ENCODE assay signal across 8 mouse cellular contexts in the genomic region with DNA sequence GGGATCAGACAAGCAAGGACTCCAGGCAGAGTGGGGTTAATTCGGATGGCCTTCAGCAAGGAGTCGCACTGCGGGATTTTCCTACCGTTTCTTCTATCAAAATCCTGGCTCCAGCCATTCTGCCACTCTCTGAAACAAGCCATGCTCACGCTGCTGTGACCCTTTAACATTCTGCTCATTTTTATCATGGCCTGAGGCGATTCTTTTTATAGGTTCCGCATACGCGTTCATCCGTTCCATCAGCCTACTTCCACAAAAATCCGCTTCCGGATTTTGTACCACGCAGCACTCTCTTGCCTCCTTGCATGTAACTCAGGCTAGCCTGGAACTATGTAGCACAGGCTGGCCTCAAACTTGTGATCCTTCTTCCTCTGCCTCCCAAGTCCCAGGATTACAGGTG. TPM values are rescaled to one million over a fixed set of nuclear protein-coding genes. Genes with fewer than 3 reads are reported as not detected.
DNase-seq lines count a peak whose midpoint lies in the region; ATAC-seq and TF ChIP-seq lines count a peak whose summit lies in the region.

No protein-coding gene starts in this region.

- ATAC-seq in forebrain, embryonic 16.5 days: peak; percentile 9; the same call in 1 of the 2 replicates
- no peak for ATAC-seq in liver, embryonic 16.5 days (ENCODE audit: low read depth)

- 2% methylated on average over 13 of the region's 13 CpGs for WGBS in forebrain, embryonic 16.5 days
- 4% methylated on average over 13 of the region's 13 CpGs for WGBS in liver, embryonic 16.5 days (ENCODE audit: insufficient replicate concordance)
- 1% methylated on average over 13 of the region's 13 CpGs for WGBS in olfactory bulb, adult 2 months

- H3K9ac ChIP-seq in forebrain, embryonic 16.5 days (replicated peaks; ENCODE audit: low read depth, low read length): peak overlapping the region; percentile 64
- H3K9ac ChIP-seq in liver, embryonic 16.5 days (ENCODE audit: low read depth, low read length): peak overlapping the region; percentile 35; the same call in 1 of the 2 replicates

- H3K36me3 ChIP-seq in forebrain, embryonic 16.5 days (ENCODE audit: control insufficient read depth, insufficient read depth): no peaks in the 10 kb centered on the region
- H3K36me3 ChIP-seq in liver, embryonic 16.5 days (ENCODE audit: control insufficient read depth, insufficient read depth): no peaks in the 10 kb centered on the region

- H3K4me1 ChIP-seq in forebrain, embryonic 16.5 days (replicated peaks; ENCODE audit: control insufficient read depth, insufficient read depth, low read length): peaks cover 12% of the 10 kb centered on the region
- H3K4me1 ChIP-seq in liver, embryonic 16.5 days (ENCODE audit: control insufficient read depth, low read depth, low read length): peaks cover 3% of the 10 kb centered on the region
- H3K4me1 ChIP-seq in olfactory bulb, adult 2 months (ENCODE audit: control insufficient read depth, insufficient read depth, low read length): peaks cover 8% of the 10 kb centered on the region

- peak overlapping the region; percentile 100 for H3K27ac ChIP-seq in layer of hippocampus, adult 2 months
- H3K27ac ChIP-seq in forebrain, embryonic 16.5 days (ENCODE audit: low read length): peak overlapping the region; percentile 76
- H3K27ac ChIP-seq in liver, embryonic 16.5 days (ENCODE audit: low read length): 0 out of 2 replicates have a peak overlapping the region, but pooled peaks have one; percentile 31
- peak overlapping the region; percentile 90 for H3K27ac ChIP-seq in olfactory bulb, adult 2 months (ENCODE audit: insufficient read depth, low read depth, low read length)

- H3K4me3 ChIP-seq in layer of hippocampus, adult 2 months: peak overlapping the region; percentile 91
- peak overlapping the region; percentile 56 for H3K4me3 ChIP-seq in forebrain, embryonic 16.5 days (replicated peaks; ENCODE audit: low read length)
- H3K4me3 ChIP-seq in liver, embryonic 16.5 days (ENCODE audit: low read depth, low read length): peak overlapping the region; percentile 72
- peak overlapping the region; percentile 87 for H3K4me3 ChIP-seq in olfactory bulb, adult 2 months (ENCODE audit: insufficient read depth, low read depth, low read length)

- no peak for TF ChIP-seq POLR2A in olfactory bulb, adult 2 months (IDR thresholded peaks at IDR 0.05; ENCODE audit: insufficient read depth, low read depth, low read length)

- no peaks in the 10 kb centered on the region for H3K9me3 ChIP-seq in forebrain, embryonic 16.5 days (ENCODE audit: control insufficient read depth, low read length)
- no peaks in the 10 kb centered on the region for H3K9me3 ChIP-seq in liver, embryonic 16.5 days (replicated peaks; ENCODE audit: control insufficient read depth, low read length)

- TF ChIP-seq CTCF in layer of hippocampus, adult 2 months (conservative IDR thresholded peaks at IDR 0.05): no peak
- TF ChIP-seq CTCF in olfactory bulb, adult 2 months (IDR thresholded peaks at IDR 0.05; ENCODE audit: insufficient read depth, low read depth, low read length): no peak

- intact Hi-C loops in left cerebral cortex, postnatal 36 days (cut with DNase I): no loop called here

- H3K27me3 ChIP-seq in forebrain, embryonic 16.5 days (replicated peaks; ENCODE audit: control insufficient read depth, insufficient read depth, low read length): no peaks in the 10 kb centered on the region
- H3K27me3 ChIP-seq in liver, embryonic 16.5 days (ENCODE audit: control insufficient read depth, insufficient read depth, low read depth, low read length): peaks cover 9% of the 10 kb centered on the region

- peak in 1 of 2 experiments; percentile 27 for DNase-seq in layer of hippocampus, adult 2 months (ENCODE audit: low spot score in 2 of 2)
- DNase-seq in layer of hippocampus, postnatal 36 days: no peak
- peak; percentile 49 for DNase-seq in R1 (ENCODE audit: low read depth, low spot score)
- no peak for DNase-seq in frontal cortex, postnatal 36 days (ENCODE audit: low spot score in 2 of 2)
- no peak for DNase-seq in left cerebral cortex, postnatal 36 days (ENCODE audit: low spot score in 2 of 2)

- H3K4me2 ChIP-seq in forebrain, embryonic 16.5 days (ENCODE audit: low read length): peak overlapping the region; percentile 95
- H3K4me2 ChIP-seq in liver, embryonic 16.5 days (ENCODE audit: low read depth, low read length): peak overlapping the region; percentile 90

RNA-seq across cellular contexts. Expression of gene Sfxn5, which starts 0.5 kb away (rescaled TPM):
- total RNA-seq in layer of hippocampus, adult 2 months (2021): 100 to 1,000 TPM; 167 to 175 TPM
- total RNA-seq in layer of hippocampus, postnatal 36 days (2021): 100 to 1,000 TPM; 164 to 165 TPM
- polyA plus RNA-seq in forebrain, embryonic 16.5 days (2015; fragmentation: Nextera tagmentation; extraction: Ambion mirVana): 23.1 and 27.1 TPM in 2 replicates
- polyA plus RNA-seq in liver, embryonic 16.5 days (2015; fragmentation: Nextera tagmentation; extraction: Ambion mirVana): 1.8 and 2.0 TPM in 2 replicates
- polyA plus RNA-seq in olfactory bulb, adult 2 months (2012; ENCODE audit: insufficient read depth, insufficient read length, low replicate concordance, missing spikeins): not detected in 2 replicates
- 100 to 1,000 TPM; 172 to 183 TPM for total RNA-seq in left cerebral cortex, postnatal 36 days (2021)

RNA-seq across cellular contexts. Expression of gene Rab11fip5, which starts 40.7 kb away (rescaled TPM):
- total RNA-seq in layer of hippocampus, adult 2 months (2021): 10 to 100 TPM; 55.1 to 58.2 TPM
- 10 to 100 TPM; 49.1 to 52.6 TPM for total RNA-seq in layer of hippocampus, postnatal 36 days (2021)
- polyA plus RNA-seq in forebrain, embryonic 16.5 days (2015; fragmentation: Nextera tagmentation; extraction: Ambion mirVana): 15.4 and 19.3 TPM in 2 replicates
- 0.85 and 1.0 TPM in 2 replicates for polyA plus RNA-seq in liver, embryonic 16.5 days (2015; fragmentation: Nextera tagmentation; extraction: Ambion mirVana)
- not detected in 2 replicates for polyA plus RNA-seq in olfactory bulb, adult 2 months (2012; ENCODE audit: insufficient read depth, insufficient read length, low replicate concordance, missing spikeins)
- total RNA-seq in left cerebral cortex, postnatal 36 days (2021): 10 to 100 TPM; 67.8 to 76.6 TPM

Comparison
In these comparisons a context has a peak if more than half of its experiments do, and no peak if none do; other contexts are left out.
1. H3K27ac ChIP-seq: peak in every context shown above with its lines; median percentile 100 in layer of hippocampus, adult 2 months; 90 in olfactory bulb, adult 2 months; 76 in forebrain, embryonic 16.5 days; 31 in liver, embryonic 16.5 days.